Mouse (Mus musculus) intestine, postnatal 0 days (tissue): Measurements from ENCODE around the gene Tead1. TPM values are rescaled to one million over a fixed set of nuclear protein-coding genes. Genes with fewer than 3 reads are reported as not detected.

Experiments used
- ATAC-seq: fragments of 200-750 bp; cut with Nextera tagmentation; 2 replicates; pipeline ENCODE4 v1.8.0; 2017; ENCODE audit warnings: mild to moderate bottlenecking, moderate TSS enrichment, moderate library complexity
- H3K27ac ChIP-seq: fragments of 300-500 bp; sonication (generic); 2 replicates; pipeline ENCODE4 v1.5.1; 2014; ENCODE audit warnings: mild to moderate bottlenecking, low read depth, low read length, moderate library complexity
- H3K27me3 ChIP-seq: fragments of 300-500 bp; sonication (generic); replicated peaks from 2 replicates; pipeline ENCODE4 v1.6.1; 2014; ENCODE audit warnings: low read length, mixed read lengths; ENCODE audit not compliant: control insufficient read depth, insufficient read depth
- H3K36me3 ChIP-seq: fragments of 300-500 bp; sonication (generic); 2 replicates; pipeline ENCODE4 v1.6.1; 2014; ENCODE audit warnings: mild to moderate bottlenecking, moderate library complexity; ENCODE audit not compliant: control insufficient read depth, insufficient read depth
- H3K4me1 ChIP-seq: fragments of 300-500 bp; sonication (generic); replicated peaks from 2 replicates; pipeline ENCODE4 v1.6.1; 2014; ENCODE audit warnings: antibody characterized with exemption, low read length, mixed read lengths; ENCODE audit not compliant: control insufficient read depth, insufficient read depth
- H3K4me2 ChIP-seq: fragments of 300-500 bp; sonication (generic); replicated peaks from 2 replicates; pipeline ENCODE4 v1.6.1; 2014; ENCODE audit warnings: low read depth, mild to moderate bottlenecking, moderate library complexity
- H3K4me3 ChIP-seq: fragments of 300-500 bp; sonication (generic); 2 replicates; pipeline ENCODE4 v1.5.1; 2014; ENCODE audit warnings: low read depth, low read length
- H3K9ac ChIP-seq: fragments of 300-500 bp; sonication (generic); 2 replicates; pipeline ENCODE4 v1.6.1; 2014; ENCODE audit warnings: mild to moderate bottlenecking, low read depth, low read length
- H3K9me3 ChIP-seq: fragments of 300-500 bp; sonication (generic); 2 replicates; pipeline ENCODE4 v1.6.1; 2016; ENCODE audit warnings: mixed run types; ENCODE audit not compliant: control insufficient read depth
- CTCF ChIP-seq: sonication (generic); IDR thresholded peaks from 2 replicates; pipeline ENCODE4 v1.5.1; 2016; ENCODE audit warnings: low read depth, mild to moderate bottlenecking, control low read depth, antibody characterized with exemption, moderate library complexity
- WGBS: fragments of 180-500 bp; shearing (Covaris S2); extraction: QIAGEN DNeasy Blood & Tissue Kit; methylation state at CpG from one replicate; pipeline ENCODE4 v1.1.7; 2014; 5-methylcytosine and 5-hydroxymethylcytosine counted together
- polyA plus RNA-seq: library from polyadenylated mRNA; unstranded; fragments of >200 nt; fragmentation: Nextera tagmentation; extraction: Ambion mirVana; gene quantifications from 2 replicates; pipeline ENCODE4 v1.2.1, GENCODE M21; 2015

Tead1 gene
- polyA plus RNA-seq, 1 experiment from 2014 or later: 7.4 TPM

DNA sequence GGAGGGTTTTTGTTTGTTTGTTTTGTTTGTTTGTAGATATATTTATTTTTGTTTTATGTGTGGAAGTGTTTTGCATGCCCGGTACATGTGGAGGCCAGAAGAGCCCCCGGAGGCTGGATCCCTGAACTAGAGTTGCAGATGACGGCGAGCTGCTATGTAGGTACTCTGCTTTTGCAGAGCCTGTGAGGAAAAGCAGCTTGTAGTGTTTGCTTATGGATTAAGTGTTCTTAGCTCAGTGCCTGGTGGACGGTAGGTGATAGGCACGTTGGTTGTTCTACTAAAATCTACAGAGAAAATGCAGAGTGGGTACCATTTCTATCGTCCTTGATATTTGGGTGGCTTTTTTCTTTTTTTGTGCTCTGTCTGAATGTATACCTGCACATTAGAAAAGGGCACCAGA is 192.6 kb downstream of the Tead1 start:
- Histone ChIP-seq H3K4me3 (no peak overlapping the region), H3K27me3 (no peaks in the 10 kb centered on the region), H3K9ac (no peak overlapping the region), H3K9me3 (no peaks in the 10 kb centered on the region), H3K4me1 (no peaks in the 10 kb centered on the region), H3K36me3 (peaks cover 29% of the 10 kb centered on the region; the same call in 1 of the 2 replicates), H3K4me2 (no peak overlapping the region), H3K27ac (no peak overlapping the region)
- no peak for ATAC-seq
- no peak for TF ChIP-seq CTCF
- 53% methylated on average over 7 of the region's 7 CpGs for WGBS

DNA sequence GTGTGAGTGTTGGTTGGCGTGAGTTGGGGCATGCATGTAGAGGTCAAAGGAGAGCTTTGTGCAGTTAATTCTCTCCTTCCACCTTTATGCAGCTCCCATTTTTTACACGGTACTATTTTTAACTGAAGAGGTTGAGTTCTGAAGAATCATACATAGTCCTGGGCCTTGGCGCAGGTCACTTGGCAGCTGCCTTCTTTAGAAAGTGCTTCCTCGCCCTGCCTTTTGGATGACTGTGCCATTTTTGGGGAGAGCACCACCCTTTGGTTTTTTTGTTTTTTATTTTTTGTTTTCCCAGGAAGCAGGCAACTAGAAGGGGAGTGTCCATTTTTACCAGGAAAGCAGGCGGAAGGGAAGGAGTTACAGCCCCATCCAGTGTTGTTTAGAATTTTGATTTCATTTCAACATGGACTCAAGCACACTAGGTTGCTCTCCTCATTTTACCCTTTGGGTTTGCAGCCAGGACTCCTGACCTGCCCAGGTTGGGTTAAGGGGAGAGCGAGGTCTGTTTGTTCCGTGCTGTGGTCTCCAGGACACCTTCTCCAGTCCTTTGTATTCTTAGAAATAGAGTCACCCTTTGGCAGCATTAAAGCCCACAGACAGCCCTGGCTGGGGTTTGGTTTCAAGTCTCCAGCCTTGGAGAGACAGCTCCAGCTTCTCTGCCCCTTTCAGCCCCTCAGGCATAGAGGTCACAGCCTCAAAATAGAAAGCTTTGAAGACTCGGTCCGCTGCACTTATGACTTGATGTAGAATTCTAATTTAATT is 193.5 kb downstream of the Tead1 start:
- H3K4me1 ChIP-seq: no peaks in the 10 kb centered on the region
- H3K9me3 ChIP-seq: no peaks in the 10 kb centered on the region
- ATAC-seq: no peak
- H3K9ac ChIP-seq: no peak overlapping the region
- H3K27me3 ChIP-seq: no peaks in the 10 kb centered on the region
- H3K4me2 ChIP-seq: no peak overlapping the region
- no peak overlapping the region for H3K27ac ChIP-seq
- 89% methylated on average over 9 of the region's 9 CpGs for WGBS
- no peak overlapping the region for H3K4me3 ChIP-seq
- TF ChIP-seq CTCF: no peak
- peaks cover 35% of the 10 kb centered on the region; the same call in 1 of the 2 replicates for H3K36me3 ChIP-seq

GRCm38 (mm10) chr7:112876128-112876527 is 197.0 kb downstream of the Tead1 start:
- no peak for ATAC-seq
- no peaks in the 10 kb centered on the region for H3K4me1 ChIP-seq
- no peak overlapping the region for H3K27ac ChIP-seq
- no peak overlapping the region for H3K4me3 ChIP-seq
- H3K27me3 ChIP-seq: no peaks in the 10 kb centered on the region
- peaks cover 31% of the 10 kb centered on the region for H3K36me3 ChIP-seq
- H3K9ac ChIP-seq: no peak overlapping the region
- 88% methylated on average over 10 of the region's 10 CpGs for WGBS
- TF ChIP-seq CTCF: no peak
- no peaks in the 10 kb centered on the region for H3K9me3 ChIP-seq
- no peak overlapping the region for H3K4me2 ChIP-seq

GRCm38 (mm10) chr7:112883791-112884274 is 204.7 kb downstream of the Tead1 start:
- no peaks in the 10 kb centered on the region for H3K4me1 ChIP-seq
- no peak overlapping the region for H3K27ac ChIP-seq
- peaks cover 12% of the 10 kb centered on the region; the same call in 1 of the 2 replicates for H3K36me3 ChIP-seq

DNA sequence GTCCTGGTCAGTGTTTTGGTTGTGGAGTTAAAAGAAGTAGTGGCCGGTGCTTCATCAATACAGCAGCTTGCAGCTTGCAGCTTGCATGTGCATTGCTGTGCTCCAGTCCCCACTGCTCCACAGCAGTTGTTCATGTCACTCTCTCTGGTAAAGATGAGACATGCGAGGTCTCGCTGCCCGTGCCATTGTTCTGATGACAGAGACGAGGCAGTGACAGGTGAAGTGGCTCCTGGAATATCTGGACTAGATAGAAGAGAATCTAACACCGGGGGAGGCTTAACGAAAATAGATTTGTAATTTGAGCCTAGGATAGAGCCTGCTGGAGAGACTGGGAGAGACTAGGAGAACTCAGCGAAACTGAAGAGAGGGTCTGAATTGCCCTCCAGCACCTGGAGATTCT is 206.4 kb downstream of the Tead1 start:
- H3K27me3 ChIP-seq: no peaks in the 10 kb centered on the region
- no peak overlapping the region for H3K4me3 ChIP-seq
- 80% methylated on average over 8 of the region's 8 CpGs for WGBS
- ATAC-seq: no peak
- H3K36me3 ChIP-seq: peaks cover 12% of the 10 kb centered on the region; the same call in 1 of the 2 replicates
- H3K4me1 ChIP-seq: no peaks in the 10 kb centered on the region
- TF ChIP-seq CTCF: no peak
- H3K4me2 ChIP-seq: no peak overlapping the region
- H3K27ac ChIP-seq: no peak overlapping the region
- H3K9ac ChIP-seq: no peak overlapping the region
- no peaks in the 10 kb centered on the region for H3K9me3 ChIP-seq

More at GRCm38 (mm10) chr7:112883791-112884274, 204.7 kb downstream of the Tead1 start:
- Histone ChIP-seq H3K9ac (no peak overlapping the region), H3K4me3 (no peak overlapping the region), H3K4me2 (no peak overlapping the region), H3K9me3 (no peaks in the 10 kb centered on the region), H3K27me3 (no peaks in the 10 kb centered on the region)
- TF ChIP-seq CTCF: no peak
- no peak for ATAC-seq
- 63% methylated on average over 8 of the region's 8 CpGs for WGBS

GRCm38 (mm10) chr7:112891883-112892282 is 212.8 kb downstream of the Tead1 start:
- WGBS: 89% methylated on average over 6 of the region's 6 CpGs
- H3K4me2 ChIP-seq: no peak overlapping the region
- no peak; the same call in 1 of the 2 replicates for ATAC-seq
- no peaks in the 10 kb centered on the region for H3K27me3 ChIP-seq
- H3K9me3 ChIP-seq: no peaks in the 10 kb centered on the region
- no peak overlapping the region for H3K4me3 ChIP-seq
- no peak overlapping the region for H3K9ac ChIP-seq
- TF ChIP-seq CTCF: no peak
- H3K27ac ChIP-seq: no peak overlapping the region
- H3K4me1 ChIP-seq: no peaks in the 10 kb centered on the region
- H3K36me3 ChIP-seq: peaks cover 30% of the 10 kb centered on the region
